Mouse (Mus musculus): ENCODE measurements around the gene Tmprss6.

DNA sequence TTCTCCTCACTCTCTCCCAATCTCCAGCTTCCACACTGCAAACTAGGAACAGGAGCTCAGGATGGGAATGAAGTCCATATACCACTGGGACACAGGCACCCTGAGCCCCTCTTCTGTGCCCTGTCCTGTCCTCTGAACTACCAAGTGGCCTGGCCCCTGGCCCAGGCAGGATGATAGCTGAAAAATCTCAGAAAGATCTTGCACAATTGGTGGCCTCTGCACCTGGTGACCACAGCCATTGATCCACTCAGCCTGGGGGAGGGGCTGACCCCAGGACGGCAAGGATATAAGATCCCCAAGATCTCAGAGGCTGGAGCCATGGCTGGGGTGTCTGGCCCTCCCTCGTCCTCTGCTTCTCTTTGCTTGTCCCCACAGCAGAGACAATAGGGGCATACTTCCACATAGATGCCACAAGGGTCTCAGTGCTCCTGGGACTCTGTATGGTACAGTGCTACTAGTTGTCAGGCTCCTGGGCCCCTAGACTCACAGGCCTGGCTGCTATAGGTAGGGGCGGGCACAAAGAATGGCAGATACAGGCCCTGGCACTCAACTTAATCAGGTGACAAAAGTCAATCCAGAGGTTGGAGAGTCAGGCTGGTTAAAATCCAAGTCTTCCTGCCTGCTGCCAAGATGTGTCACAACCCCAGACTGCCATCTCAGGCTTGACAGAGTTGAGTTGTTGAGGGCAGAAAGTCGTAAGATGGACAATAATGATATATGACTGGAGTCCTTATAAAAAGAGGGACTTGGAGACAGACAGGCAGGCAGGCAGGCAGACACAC lies 2.3 kb upstream of the Tmprss6 start:
- TF ChIP-seq CTCF (IDR thresholded peaks at IDR 0.05; ENCODE audit: extremely low read depth, insufficient read length, insufficient replicate concordance, low read depth, low read length) = no peak
- no peak for TF ChIP-seq POLR2A (IDR thresholded peaks at IDR 0.05; ENCODE audit: low read depth, low read length)

Measured in small intestine, adult 2 months (tissue).